Mouse (Mus musculus) kidney, embryonic 16.5 days (tissue): Measurements from ENCODE around the gene Slc35f3. TPM values are rescaled to one million over a fixed set of nuclear protein-coding genes. Genes with fewer than 3 reads are reported as not detected.
"Not testable (repeated sequence)": the region's sequence is repeated elsewhere in the genome, so short reads cannot be mapped to it uniquely, and the experiment has no call there.

ENCODE experiments used
- ATAC-seq: fragments of 200-750 bp; cut with Nextera tagmentation; 2 replicates; pipeline ENCODE4 v1.8.0; 2017; ENCODE audit warnings: moderate TSS enrichment; ENCODE audit not compliant: low FRiP score, low TSS enrichment
- H3K27ac ChIP-seq: fragments of 300-500 bp; sonication (generic); 2 replicates; pipeline ENCODE4 v1.5.1; 2014; ENCODE audit warnings: low read length
- H3K27me3 ChIP-seq: fragments of 300-500 bp; sonication (generic); 2 replicates; pipeline ENCODE4 v1.6.1; 2014; ENCODE audit warnings: low read length, control low read depth, mixed read lengths; ENCODE audit not compliant: insufficient read depth
- H3K36me3 ChIP-seq: fragments of 300-500 bp; sonication (generic); 2 replicates; pipeline ENCODE4 v1.6.1; 2014; ENCODE audit warnings: low read length, control low read depth, mixed read lengths; ENCODE audit not compliant: insufficient read depth
- H3K4me1 ChIP-seq: fragments of 300-500 bp; sonication (generic); 2 replicates; pipeline ENCODE4 v1.6.1; 2014; ENCODE audit warnings: low read length, control low read depth, mixed read lengths; ENCODE audit not compliant: insufficient read depth
- H3K4me2 ChIP-seq: fragments of 300-500 bp; sonication (generic); replicated peaks from 2 replicates; pipeline ENCODE4 v1.6.1; 2014; ENCODE audit warnings: low read depth, low read length
- H3K4me3 ChIP-seq: fragments of 300-500 bp; sonication (generic); 2 replicates; pipeline ENCODE4 v1.5.1; 2014; ENCODE audit warnings: mild to moderate bottlenecking, low read length
- H3K9ac ChIP-seq: fragments of 300-500 bp; sonication (generic); replicated peaks from 2 replicates; pipeline ENCODE4 v1.6.1; 2014; ENCODE audit warnings: low read length
- H3K9me3 ChIP-seq: fragments of 300-500 bp; sonication (generic); 2 replicates; pipeline ENCODE4 v1.6.1; 2016; ENCODE audit warnings: low read length, control low read depth
- WGBS: fragments of 180-500 bp; shearing (Covaris S2); extraction: QIAGEN DNeasy Blood & Tissue Kit; methylation state at CpG from one replicate; pipeline ENCODE4 v1.1.7; 2014; 5-methylcytosine and 5-hydroxymethylcytosine counted together
- polyA plus RNA-seq: library from polyadenylated mRNA; unstranded; fragments of >200 nt; fragmentation: Nextera tagmentation; extraction: Ambion mirVana; gene quantifications from 2 replicates; pipeline ENCODE4 v1.2.1, GENCODE M21; 2015

Gene Slc35f3
- polyA plus RNA-seq, 1 experiment from 2014 or later: 0.82 TPM

DNA sequence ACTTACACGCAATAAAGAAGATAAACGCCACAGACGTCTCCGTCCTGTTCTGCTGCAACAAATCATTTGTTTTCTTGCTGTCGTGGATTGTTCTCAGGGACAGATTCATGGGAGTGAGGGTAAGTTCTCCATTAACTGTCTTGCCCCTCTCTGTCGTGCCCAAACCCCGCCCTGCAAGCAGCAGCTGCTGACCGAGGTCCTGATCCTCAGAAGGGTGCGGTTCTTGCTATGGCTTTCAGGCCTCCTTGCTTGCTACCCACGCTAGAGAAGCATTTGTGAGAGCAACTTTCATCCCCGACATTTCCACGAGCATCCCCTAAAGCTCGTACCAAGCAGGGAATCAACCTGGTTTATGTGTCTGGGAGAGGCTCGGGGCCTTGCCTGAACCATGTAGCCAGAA is 83.9 kb downstream of the Slc35f3 start:
- WGBS: 39% methylated on average over 14 of the region's 14 CpGs
- Histone ChIP-seq H3K9me3 (no peaks in the 10 kb centered on the region), H3K4me1 (no peaks in the 10 kb centered on the region), H3K36me3 (no peaks in the 10 kb centered on the region), H3K4me2 (no peak overlapping the region), H3K9ac (no peak overlapping the region), H3K4me3 (no peak overlapping the region), H3K27ac (no peak overlapping the region), H3K27me3 (no peaks in the 10 kb centered on the region)
- no peak for ATAC-seq

DNA sequence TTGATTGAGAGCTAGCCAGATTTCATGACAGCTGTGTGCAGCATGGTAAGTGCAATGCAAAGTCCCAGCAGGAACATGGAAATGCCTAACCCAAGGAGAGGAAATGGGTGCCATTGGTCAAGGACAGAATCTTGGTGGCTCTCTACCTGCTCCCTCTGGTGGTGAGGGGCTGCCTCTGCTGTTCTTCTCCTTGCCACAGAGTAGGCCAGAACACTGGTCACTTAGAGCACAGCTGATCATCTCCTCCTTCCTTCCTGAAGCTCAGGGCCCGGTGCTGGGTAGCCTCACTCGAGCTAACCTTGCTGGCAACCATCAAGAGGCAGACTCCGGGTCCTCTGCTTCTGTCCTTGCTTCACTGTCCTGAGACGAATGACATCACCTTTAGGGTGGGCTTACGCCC is 84.4 kb downstream of the Slc35f3 start:
- H3K36me3 ChIP-seq: no peaks in the 10 kb centered on the region
- H3K4me2 ChIP-seq: no peak overlapping the region
- no peak overlapping the region for H3K4me3 ChIP-seq
- 63% methylated on average over 5 of the region's 5 CpGs for WGBS
- H3K4me1 ChIP-seq: no peaks in the 10 kb centered on the region
- H3K27ac ChIP-seq: no peak overlapping the region
- H3K9me3 ChIP-seq: no peaks in the 10 kb centered on the region
- no peak for ATAC-seq
- H3K27me3 ChIP-seq: no peaks in the 10 kb centered on the region
- no peak overlapping the region for H3K9ac ChIP-seq

DNA sequence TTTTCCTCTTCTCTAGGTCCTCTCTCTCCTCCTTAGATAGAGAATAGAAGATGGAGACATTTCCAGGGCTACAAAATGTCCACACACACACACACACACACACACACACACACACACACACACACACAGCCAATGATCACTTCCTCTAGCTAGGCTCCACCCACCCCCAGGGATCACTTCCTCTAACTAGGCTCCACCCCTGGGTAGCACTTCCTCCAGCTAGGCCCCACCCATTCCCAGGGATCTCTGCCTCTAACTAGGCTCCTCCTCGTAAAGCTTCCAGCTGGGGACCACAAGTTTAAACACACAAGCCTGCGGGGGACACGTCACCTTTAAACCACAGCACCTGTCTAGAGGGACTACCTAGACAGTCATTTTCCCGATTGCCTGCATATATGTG is 89.2 kb downstream of the Slc35f3 start:
- Histone ChIP-seq H3K36me3 (no peaks in the 10 kb centered on the region), H3K9me3 (no peaks in the 10 kb centered on the region), H3K4me2 (no peak overlapping the region), H3K27me3 (no peaks in the 10 kb centered on the region), H3K4me3 (no peak overlapping the region), H3K27ac (no peak overlapping the region), H3K9ac (no peak overlapping the region), H3K4me1 (no peaks in the 10 kb centered on the region)
- WGBS: 89% methylated on average over 4 of the region's 4 CpGs
- no peak for ATAC-seq

DNA sequence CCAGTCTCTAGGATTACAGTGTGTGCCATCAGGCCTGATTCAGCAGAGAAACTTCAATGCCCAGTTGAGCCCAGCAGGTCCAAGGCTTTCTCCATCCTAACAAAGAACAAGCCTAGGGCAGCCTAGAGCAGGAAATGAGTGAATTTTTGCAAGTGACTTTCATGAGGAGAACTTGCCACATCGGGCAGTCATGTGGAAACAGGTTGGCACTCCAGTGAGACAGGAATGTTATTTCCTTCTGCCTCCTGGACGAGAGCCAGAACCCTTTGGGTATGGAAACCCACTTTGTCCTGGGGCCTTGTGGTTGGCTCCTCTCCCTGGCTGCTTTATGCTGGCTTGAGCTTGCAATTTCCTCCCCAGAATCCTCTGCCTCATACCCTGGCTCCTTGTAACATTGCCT is 93.2 kb downstream of the Slc35f3 start:
- Histone ChIP-seq H3K9ac (no peak overlapping the region), H3K27me3 (no peaks in the 10 kb centered on the region), H3K4me1 (no peaks in the 10 kb centered on the region), H3K36me3 (no peaks in the 10 kb centered on the region), H3K27ac (peak overlapping the region; percentile 35; the same call in 1 of the 2 replicates), H3K4me2 (no peak overlapping the region), H3K4me3 (no peak overlapping the region), H3K9me3 (no peaks in the 10 kb centered on the region)
- 44% methylated on average over 2 of the region's 2 CpGs for WGBS
- ATAC-seq: peak; percentile 49; the same call in 1 of the 2 replicates

DNA sequence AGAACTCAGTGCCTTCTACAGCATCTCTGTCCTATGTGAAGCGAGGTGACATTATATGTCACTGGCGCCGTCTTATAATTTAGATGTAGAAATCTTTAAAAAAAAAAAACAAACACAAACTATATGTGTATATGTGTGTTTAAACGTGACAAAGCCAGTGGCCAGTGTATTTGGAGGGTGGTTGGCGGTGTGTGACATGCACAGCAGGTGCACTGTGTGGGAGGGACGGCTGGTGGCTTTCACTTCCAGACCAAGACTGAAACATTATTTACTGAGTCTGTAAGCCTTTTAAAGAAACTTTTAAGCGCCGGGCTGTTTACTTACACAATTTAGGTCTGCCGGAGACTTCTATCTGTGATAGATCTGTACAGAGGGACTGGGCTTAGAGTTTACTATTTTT is 97.0 kb downstream of the Slc35f3 start:
- no peaks in the 10 kb centered on the region for H3K36me3 ChIP-seq
- H3K4me2 ChIP-seq: no peak overlapping the region
- H3K4me1 ChIP-seq: no peaks in the 10 kb centered on the region
- H3K9ac ChIP-seq: no peak overlapping the region
- no peak for ATAC-seq
- H3K9me3 ChIP-seq: no peaks in the 10 kb centered on the region
- 63% methylated on average over 9 of the region's 9 CpGs for whole genome bisulfite sequencing
- no peak overlapping the region for H3K4me3 ChIP-seq
- no peak overlapping the region for H3K27ac ChIP-seq
- no peaks in the 10 kb centered on the region for H3K27me3 ChIP-seq

DNA sequence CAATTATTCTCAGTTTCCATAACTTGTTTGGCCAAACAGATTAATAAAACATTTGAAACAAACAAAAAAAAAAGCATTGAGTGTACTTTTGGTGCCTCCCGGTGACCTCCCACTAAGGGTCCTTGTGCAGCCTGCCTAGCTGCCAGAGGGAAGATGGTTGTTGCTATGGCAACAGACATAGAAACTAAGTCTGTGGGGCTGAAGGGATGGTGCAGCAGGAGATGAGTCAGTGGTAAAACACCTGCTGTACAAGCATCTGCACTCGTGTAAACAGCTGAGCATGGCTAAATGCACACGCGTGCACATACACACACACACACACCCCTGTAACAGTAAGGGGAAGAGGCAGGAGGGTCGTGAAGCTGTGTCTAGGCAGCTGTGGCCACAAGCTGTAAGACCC is 97.6 kb downstream of the Slc35f3 start:
- no peak overlapping the region for H3K27ac ChIP-seq
- no peaks in the 10 kb centered on the region for H3K36me3 ChIP-seq
- H3K4me2 ChIP-seq: no peak overlapping the region
- H3K9me3 ChIP-seq: no peaks in the 10 kb centered on the region
- H3K9ac ChIP-seq: no peak overlapping the region
- H3K4me3 ChIP-seq: no peak overlapping the region
- no peak for ATAC-seq
- no peaks in the 10 kb centered on the region for H3K4me1 ChIP-seq
- no peaks in the 10 kb centered on the region for H3K27me3 ChIP-seq
- WGBS: 74% methylated on average over 5 of the region's 5 CpGs

DNA sequence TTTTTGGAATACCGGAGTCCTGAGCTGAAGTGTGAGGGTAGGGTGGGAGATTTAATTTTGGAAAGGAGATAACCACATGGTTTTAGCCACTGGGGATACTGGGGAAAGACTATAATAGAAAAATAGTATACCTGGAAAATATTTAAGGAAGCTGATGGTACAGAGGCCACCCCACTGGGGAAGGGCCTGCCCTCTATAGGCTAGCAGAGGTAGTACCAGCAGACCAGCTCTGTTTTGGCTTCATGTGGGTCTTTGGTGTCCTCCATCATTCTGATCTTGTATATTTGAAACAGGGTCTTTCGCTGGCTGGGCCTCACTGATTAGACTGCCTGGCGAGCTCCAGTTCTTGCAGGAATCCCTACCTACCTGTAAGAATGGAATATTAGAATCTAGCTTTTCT is 100.0 kb downstream of the Slc35f3 start:
- H3K9ac ChIP-seq: no peak overlapping the region
- H3K27me3 ChIP-seq: no peaks in the 10 kb centered on the region
- 76% methylated on average over 3 of the region's 3 CpGs for WGBS
- H3K4me2 ChIP-seq: no peak overlapping the region
- no peaks in the 10 kb centered on the region for H3K36me3 ChIP-seq
- H3K27ac ChIP-seq: no peak overlapping the region
- H3K4me1 ChIP-seq: no peaks in the 10 kb centered on the region
- H3K9me3 ChIP-seq: no peaks in the 10 kb centered on the region
- no peak for ATAC-seq
- no peak overlapping the region for H3K4me3 ChIP-seq

DNA sequence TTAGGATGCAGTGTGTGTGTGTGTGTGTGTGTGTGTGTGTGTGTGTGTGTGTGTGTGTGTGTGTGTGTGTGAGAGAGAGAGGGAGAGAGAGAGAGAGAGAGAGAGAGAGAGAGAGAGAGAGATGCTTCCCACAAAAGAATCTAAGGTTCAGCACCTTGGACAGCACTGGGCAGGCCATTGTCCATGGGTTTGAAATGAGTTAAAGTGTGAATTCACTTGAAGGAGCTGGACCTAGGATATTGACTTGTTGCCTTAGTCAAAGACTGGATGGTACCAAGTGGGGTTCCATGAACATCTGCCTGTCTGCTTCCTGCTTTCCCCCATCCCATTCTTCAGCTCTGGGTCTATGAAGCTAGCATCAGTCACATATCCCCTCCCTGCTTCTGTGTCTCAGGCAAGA is 106.2 kb downstream of the Slc35f3 start:
- H3K4me1 ChIP-seq, H3K9me3 ChIP-seq, ATAC-seq, H3K27me3 ChIP-seq, H3K4me3 ChIP-seq, H3K4me2 ChIP-seq, H3K27ac ChIP-seq, H3K36me3 ChIP-seq, H3K9ac ChIP-seq: not testable (repeated sequence)

DNA sequence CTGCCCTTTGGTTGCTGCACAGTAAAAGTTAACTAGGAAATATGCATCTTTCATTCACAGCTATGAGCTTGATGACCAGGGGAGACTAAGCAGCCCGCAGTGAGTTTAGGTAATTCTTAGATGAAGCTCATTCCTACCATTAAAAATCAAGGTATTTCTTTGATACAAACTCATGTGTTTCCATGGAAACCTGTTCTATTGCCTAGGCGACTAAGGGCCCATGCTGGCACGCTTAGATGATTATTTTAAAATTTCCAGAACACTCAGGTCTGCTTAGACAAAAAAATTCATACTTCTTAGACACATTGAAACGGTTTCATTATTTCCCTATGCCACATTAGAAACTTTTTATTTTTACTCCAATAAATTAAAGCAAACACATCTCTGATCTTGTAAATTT is 106.7 kb downstream of the Slc35f3 start:
- Histone ChIP-seq H3K9me3 (no peaks in the 10 kb centered on the region), H3K36me3 (no peaks in the 10 kb centered on the region), H3K9ac (no peak overlapping the region), H3K27ac (no peak overlapping the region), H3K4me2 (no peak overlapping the region), H3K4me1 (no peaks in the 10 kb centered on the region), H3K27me3 (no peaks in the 10 kb centered on the region), H3K4me3 (no peak overlapping the region)
- ATAC-seq: no peak
- 74% methylated on average over 4 of the region's 4 CpGs for WGBS

DNA sequence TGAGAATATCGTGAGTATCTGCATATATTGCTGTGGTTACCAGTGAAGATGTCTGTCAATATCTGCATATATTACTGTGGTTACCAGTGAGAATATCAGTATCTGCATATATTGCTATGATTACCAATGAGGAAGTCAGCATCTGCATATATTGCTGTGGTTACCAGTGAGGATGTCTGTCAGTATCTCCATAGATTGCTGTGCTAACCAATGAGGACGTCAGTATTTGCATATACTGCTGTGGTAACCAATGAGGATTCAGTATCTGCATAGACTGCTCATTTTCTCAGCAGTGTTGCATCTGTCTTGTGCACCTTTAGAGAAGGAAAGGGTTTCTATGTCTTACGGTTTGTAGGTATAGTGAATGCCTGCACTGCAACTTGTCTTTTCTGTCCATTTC is 122.5 kb downstream of the Slc35f3 start:
- ATAC-seq: no peak
- Histone ChIP-seq H3K4me3 (no peak overlapping the region), H3K9me3 (no peaks in the 10 kb centered on the region), H3K9ac (no peak overlapping the region), H3K36me3 (peaks cover 2% of the 10 kb centered on the region; the same call in 1 of the 2 replicates), H3K27me3 (no peaks in the 10 kb centered on the region), H3K27ac (no peak overlapping the region), H3K4me1 (peaks cover 8% of the 10 kb centered on the region), H3K4me2 (no peak overlapping the region)
- 77% methylated on average over 3 of the region's 3 CpGs for WGBS
